Mouse (Mus musculus): ENCODE measurements at regions not wholly inside any gene's neighbourhood (a gene's known extent, or its start where the extent isn't known, plus 50 kb on each side); places are given as distances from the start of the nearest gene placed in this dataset.

GRCm38 (mm10) chr3:6681411-6681810 lies 61.2 kb upstream of the 1700008P02Rik start:
- DNase-seq (ENCODE audit: low read depth) = no peak

GRCm38 (mm10) chr3:6676382-6676781 lies 56.1 kb upstream of the 1700008P02Rik start:
- DNase-seq (ENCODE audit: low read depth) = no peak

GRCm38 (mm10) chr3:6675354-6675753 lies 55.1 kb upstream of the 1700008P02Rik start:
- DNase-seq (ENCODE audit: low read depth) = no peak
